Mouse (Mus musculus) lung, postnatal 0 days (tissue): ENCODE measurements around the gene Kctd19. TPM values are rescaled to one million over a fixed set of nuclear protein-coding genes. Genes with fewer than 3 reads are reported as not detected.

Source experiments
- ATAC-seq: fragments of 200-750 bp; cut with Nextera tagmentation; 2 replicates; pipeline ENCODE4 v1.8.0; 2017; ENCODE audit warnings: moderate library complexity
- DNase-seq: peaks from one replicate; pipeline ENCODE4 v3.0.0-alpha.2; 2016; ENCODE audit warnings: low spot score
- H3K27ac ChIP-seq: fragments of 300-500 bp; sonication (generic); 2 replicates; pipeline ENCODE4 v1.5.1; 2014; ENCODE audit warnings: antibody characterized with exemption, mild to moderate bottlenecking, low read length, mixed read lengths
- H3K27me3 ChIP-seq: fragments of 300-500 bp; sonication (generic); replicated peaks from 2 replicates; pipeline ENCODE4 v1.6.1; 2014; ENCODE audit warnings: low read length, mixed read lengths; ENCODE audit not compliant: insufficient read depth
- H3K36me3 ChIP-seq: fragments of 300-500 bp; sonication (generic); 2 replicates; pipeline ENCODE4 v1.6.1; 2014; ENCODE audit warnings: low read length, mixed read lengths; ENCODE audit not compliant: insufficient read depth
- H3K4me1 ChIP-seq: fragments of 300-500 bp; sonication (generic); 2 replicates; pipeline ENCODE4 v1.6.1; 2014; ENCODE audit warnings: antibody characterized with exemption, low read depth, low read length, mixed read lengths; ENCODE audit not compliant: insufficient read depth
- H3K4me2 ChIP-seq: fragments of 300-500 bp; sonication (generic); replicated peaks from 2 replicates; pipeline ENCODE4 v1.6.1; 2014; ENCODE audit warnings: low read depth, mild to moderate bottlenecking, low read length, moderate library complexity, mixed read lengths
- H3K4me3 ChIP-seq: fragments of 300-500 bp; sonication (generic); 2 replicates; pipeline ENCODE4 v1.5.1; 2014; ENCODE audit warnings: low read depth, low read length
- H3K9ac ChIP-seq: fragments of 300-500 bp; sonication (generic); replicated peaks from 2 replicates; pipeline ENCODE4 v1.6.1; 2014; ENCODE audit warnings: low read depth, mild to moderate bottlenecking
- H3K9me3 ChIP-seq: fragments of 300-500 bp; sonication (generic); 2 replicates; pipeline ENCODE4 v1.6.1; 2016; ENCODE audit warnings: low read length, mixed read lengths
- CTCF ChIP-seq: IDR thresholded peaks from 2 replicates; pipeline ENCODE4 v1.5.1; 2016; ENCODE audit warnings: antibody characterized with exemption, mild to moderate bottlenecking
- EP300 ChIP-seq: IDR thresholded peaks from 2 replicates; pipeline ENCODE4 v1.6.1; 2016; ENCODE audit warnings: antibody characterized with exemption, mild to moderate bottlenecking, control low read depth
- WGBS: fragments of 180-500 bp; shearing (Covaris S2); extraction: QIAGEN DNeasy Blood & Tissue Kit; methylation state at CpG from one replicate; pipeline ENCODE4 v1.1.7; 2014; 5-methylcytosine and 5-hydroxymethylcytosine counted together
- polyA plus RNA-seq: library from polyadenylated mRNA; unstranded; fragments of >200 nt; fragmentation: Nextera tagmentation; extraction: Ambion mirVana; gene quantifications from 2 replicates; pipeline ENCODE4 v1.2.1, GENCODE M21; 2015

Gene Kctd19
- polyA plus RNA-seq, 1 experiment from 2014 or later = 0.38 TPM

GRCm38 (mm10) chr8:105393915-105394314 lies 19.4 kb downstream of the Kctd19 start:
- Histone ChIP-seq H3K4me2 (no peak overlapping the region), H3K4me3 (no peak overlapping the region), H3K4me1 (peaks cover 11% of the 10 kb centered on the region), H3K27me3 (no peaks in the 10 kb centered on the region), H3K27ac (peak overlapping the region; percentile 72), H3K9me3 (no peaks in the 10 kb centered on the region), H3K9ac (no peak overlapping the region), H3K36me3 (no peaks in the 10 kb centered on the region)
- peak; percentile 82 for ATAC-seq
- DNase-seq = peak; percentile 91
- peak; percentile 98 for TF ChIP-seq EP300
- no peak for TF ChIP-seq CTCF
- WGBS = 45% methylated on average over 7 of the region's 7 CpGs

DNA sequence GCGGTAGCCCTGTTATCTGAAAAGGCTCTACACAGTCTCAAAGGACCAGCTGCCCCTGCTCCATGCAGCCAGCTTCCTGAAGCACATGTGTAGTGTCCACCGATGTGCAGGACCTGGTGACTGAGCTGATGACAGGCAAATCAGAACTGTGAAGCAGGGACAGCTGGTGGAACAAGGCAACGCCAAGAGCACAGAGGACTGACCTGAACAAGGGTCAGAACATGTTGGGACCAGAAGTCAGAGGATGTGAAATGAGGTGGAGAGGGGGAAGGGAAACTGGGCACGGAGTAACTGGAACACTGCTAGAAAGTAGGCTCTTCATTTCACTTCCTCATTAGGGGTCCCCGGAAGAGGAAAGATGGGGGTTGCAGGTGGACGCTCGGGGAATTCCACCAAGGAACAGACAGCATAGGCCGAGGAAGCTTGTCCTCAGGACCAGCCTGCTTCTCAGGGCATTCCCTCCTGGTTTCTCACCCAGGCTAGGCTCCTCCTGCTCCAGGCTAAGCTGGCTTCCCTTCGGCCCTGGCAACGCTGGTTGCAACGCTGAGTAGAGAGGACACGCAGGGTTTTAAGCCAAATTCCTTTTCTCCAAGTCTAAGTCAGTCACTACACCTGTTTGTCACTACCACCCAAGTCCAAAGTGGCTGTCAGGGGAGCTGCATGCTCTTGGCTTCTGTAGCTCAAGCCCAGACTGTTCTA lies 20.1 kb downstream of the Kctd19 start:
- TF ChIP-seq CTCF (no peak), EP300 (no peak; the same call in 1 of the 2 replicates)
- 73% methylated on average over 11 of the region's 12 CpGs for WGBS
- Histone ChIP-seq H3K4me2 (no peak overlapping the region), H3K9ac (no peak overlapping the region), H3K36me3 (no peaks in the 10 kb centered on the region), H3K9me3 (no peaks in the 10 kb centered on the region), H3K27ac (peak overlapping the region; percentile 72), H3K27me3 (no peaks in the 10 kb centered on the region), H3K4me3 (no peak overlapping the region), H3K4me1 (peaks cover 11% of the 10 kb centered on the region)
- DNase-seq = peak; percentile 51
- ATAC-seq = peak; percentile 37

DNA sequence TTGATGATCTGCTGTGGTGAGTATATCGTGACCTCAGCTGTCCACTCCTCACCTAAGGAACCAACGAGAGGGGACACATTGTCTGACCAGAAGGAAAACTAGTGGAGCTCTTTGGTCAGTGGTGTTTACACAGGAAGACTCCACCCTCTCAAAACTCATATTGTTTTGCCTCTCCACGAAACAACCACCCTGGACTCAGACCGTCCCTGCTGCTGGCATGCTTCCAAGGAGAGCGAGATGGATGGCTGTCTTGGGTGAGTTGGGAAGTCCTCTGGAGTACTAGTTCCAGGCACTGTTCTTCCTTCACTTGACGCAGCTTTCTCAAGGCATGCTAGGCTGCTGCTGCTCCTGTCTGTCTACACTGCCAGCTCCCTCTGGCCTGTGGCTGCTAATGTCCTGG lies 24.2 kb downstream of the Kctd19 start:
- peaks cover 8% of the 10 kb centered on the region for H3K4me1 ChIP-seq
- 0 out of 2 replicates have a peak, but pooled peaks have one; percentile 31 for TF ChIP-seq EP300
- no peak for TF ChIP-seq CTCF
- no peaks in the 10 kb centered on the region for H3K36me3 ChIP-seq
- no peaks in the 10 kb centered on the region for H3K9me3 ChIP-seq
- no peak overlapping the region for H3K9ac ChIP-seq
- H3K4me3 ChIP-seq = no peak overlapping the region
- 22% methylated on average over 6 of the region's 6 CpGs for WGBS
- H3K27me3 ChIP-seq = no peaks in the 10 kb centered on the region
- no peak overlapping the region for H3K4me2 ChIP-seq
- DNase-seq (peak; percentile 56), ATAC-seq (peak; percentile 34)
- H3K27ac ChIP-seq = no peak overlapping the region

DNA sequence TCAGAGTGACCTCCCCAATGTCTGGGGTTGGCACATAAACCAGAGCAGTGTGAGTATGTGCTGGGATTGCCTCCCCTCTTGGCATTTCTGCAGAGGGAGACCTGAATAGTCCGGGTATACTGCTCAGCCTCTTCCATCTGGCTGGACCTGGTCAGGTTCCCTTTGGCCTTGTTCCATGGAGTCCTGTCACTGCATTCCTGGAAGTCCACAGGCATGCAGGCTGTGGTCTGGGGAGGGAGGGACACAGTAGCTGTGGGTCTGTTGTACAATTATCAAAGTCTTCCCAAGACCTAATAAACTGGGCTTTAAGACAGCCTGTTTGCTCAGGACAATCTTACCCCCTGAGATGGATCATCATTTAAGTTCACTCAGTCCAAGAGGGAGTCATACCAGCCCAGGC lies 26.2 kb downstream of the Kctd19 start:
- DNase-seq (peak; percentile 54), ATAC-seq (peak; percentile 77; the same call in 1 of the 2 replicates)
- no peak for TF ChIP-seq EP300
- H3K36me3 ChIP-seq = no peaks in the 10 kb centered on the region
- no peak overlapping the region for H3K4me3 ChIP-seq
- H3K4me2 ChIP-seq = no peak overlapping the region
- H3K27ac ChIP-seq = no peak overlapping the region
- H3K9me3 ChIP-seq = no peaks in the 10 kb centered on the region
- H3K9ac ChIP-seq = no peak overlapping the region
- peaks cover 5% of the 10 kb centered on the region; the same call in 1 of the 2 replicates for H3K4me1 ChIP-seq
- H3K27me3 ChIP-seq = no peaks in the 10 kb centered on the region
- 47% methylated on average over 1 of the region's 1 CpGs for WGBS

GRCm38 (mm10) chr8:105384070-105384469 lies 29.2 kb downstream of the Kctd19 start:
- WGBS = 96% methylated on average over 2 of the region's 2 CpGs
- no peak overlapping the region for H3K4me3 ChIP-seq
- no peaks in the 10 kb centered on the region for H3K9me3 ChIP-seq
- H3K4me2 ChIP-seq = no peak overlapping the region
- TF ChIP-seq CTCF (peak; percentile 15; the same call in 1 of the 2 replicates), EP300 (no peak)
- H3K27ac ChIP-seq = no peak overlapping the region
- H3K27me3 ChIP-seq = no peaks in the 10 kb centered on the region
- DNase-seq = no peak
- peaks cover under 1% of the 10 kb centered on the region; the same call in 1 of the 2 replicates for H3K4me1 ChIP-seq
- no peaks in the 10 kb centered on the region for H3K36me3 ChIP-seq
- H3K9ac ChIP-seq = no peak overlapping the region
- no peak for ATAC-seq

- no peak for ATAC-seq
- H3K9ac ChIP-seq = no peak overlapping the region
- no peaks in the 10 kb centered on the region for H3K27me3 ChIP-seq
- H3K4me2 ChIP-seq = no peak overlapping the region
- no peaks in the 10 kb centered on the region for H3K9me3 ChIP-seq
- 0 out of 2 replicates have a peak, but pooled peaks cover 3% of the 10 kb centered on the region for H3K4me1 ChIP-seq
- H3K36me3 ChIP-seq = no peaks in the 10 kb centered on the region
- H3K27ac ChIP-seq = no peak overlapping the region
- 74% methylated on average over 12 of the region's 12 CpGs for WGBS
- DNase-seq = no peak
- H3K4me3 ChIP-seq = no peak overlapping the region
- TF ChIP-seq CTCF (no peak), EP300 (no peak)
Measured at GRCm38 (mm10) chr8:105380308-105380707, 33.0 kb downstream of the Kctd19 start.
